Mouse (Mus musculus) megakaryocyte-erythroid progenitor cell, adult 5 weeks (primary cell): ENCODE measurements around the gene Vmn1r24. TPM values are rescaled to one million over a fixed set of nuclear protein-coding genes. Genes with fewer than 3 reads are reported as not detected.

ENCODE experiments used
- polyA plus RNA-seq: library from polyadenylated mRNA; stranded (reverse); fragments of >175 nt; gene quantifications from 2 replicates; pipeline ENCODE4 v1.2.3, GENCODE M21; 2012

Gene Vmn1r24
- not detected in 2 replicates for polyA plus RNA-seq

DNA sequence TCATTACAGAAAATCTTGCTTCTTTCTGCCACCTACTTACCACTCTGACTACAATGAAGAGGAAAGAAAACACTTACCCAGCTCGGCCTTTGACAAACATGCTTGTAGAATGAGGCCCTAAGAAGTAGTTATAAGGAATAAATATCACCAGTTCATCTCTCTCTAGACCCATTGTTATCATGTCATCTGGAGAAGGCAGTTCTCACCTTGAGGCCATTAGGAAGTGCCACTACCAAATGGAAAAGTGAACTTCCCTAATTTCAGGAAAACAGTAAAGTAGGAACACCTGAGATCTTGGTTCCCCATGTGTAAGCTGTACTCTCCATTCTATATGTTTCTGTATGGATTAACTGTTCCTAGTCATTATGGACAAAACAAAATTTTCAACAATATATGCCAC is at the start of gene Vmn1r24:
TSS of gene Vmn1r24 (minus strand) at position 101 of the 400 bp plus-strand sequence.

GRCm38 (mm10) chr6:57980710-57981109 is 19.4 kb upstream of the Vmn1r24 start, which contains the start of gene Vmn1r25:
Vmn1r25 (minus strand) TSS chr6:57980810.

GRCm38 (mm10) chr6:57926738-57927137 is 34.6 kb downstream of the Vmn1r24 start, which contains the start of gene Vmn1r23:
Vmn1r23 (minus strand) TSS chr6:57926838.

GRCm38 (mm10) chr6:57907928-57908327 is 53.4 kb downstream of the Vmn1r24 start, which contains the start of gene Vmn1r22:
Vmn1r22 (minus strand) TSS chr6:57908028.

Other genes with a start within 250 kb of the Vmn1r24 start
- gene Vopp1, start 136.3 kb downstream of the Vmn1r24 start, polyA plus RNA-seq, result 3.3 and 5.9 TPM in 2 replicates
- gene Vmn1r21, start 111.2 kb downstream of the Vmn1r24 start, polyA plus RNA-seq, result not detected in 2 replicates
- not detected in 2 replicates for gene Vmn1r22, start 53.5 kb downstream of the Vmn1r24 start, polyA plus RNA-seq
- gene Vmn1r23, start 34.7 kb downstream of the Vmn1r24 start, polyA plus RNA-seq, result not detected in 2 replicates
- gene Vmn1r25, start 19.3 kb upstream of the Vmn1r24 start, polyA plus RNA-seq, result not detected in 2 replicates
- 0.09 TPM in 1 of 2 replicates, not detected in the other for gene Vmn1r26, start 53.7 kb upstream of the Vmn1r24 start, polyA plus RNA-seq